Mouse (Mus musculus) kidney, adult 18-20 months (tissue): ENCODE data around the gene Trex1.
A peak's percentile ranks its signal among the peaks of the same experiment; 100 is the strongest.

Experiments
- DNase-seq: peaks from one replicate; pipeline ENCODE4 v3.0.0; 2021

Trex1 gene

DNA sequence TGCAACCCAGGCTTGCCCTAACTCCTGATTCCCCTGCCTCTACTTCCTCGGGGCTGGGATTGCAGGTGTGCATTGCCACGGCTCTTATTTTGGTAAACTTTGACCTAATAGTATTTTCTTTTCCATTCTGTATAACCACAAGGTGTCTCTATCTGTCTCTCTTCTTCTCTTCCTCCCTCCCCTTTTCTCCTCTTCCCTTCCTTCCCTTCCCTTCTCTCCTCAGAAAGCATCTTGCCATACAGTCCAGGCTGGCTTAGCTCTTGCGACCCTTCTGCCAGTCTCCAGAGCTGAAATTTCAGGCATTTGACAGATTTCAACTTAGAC lies 8.9 kb downstream of the Trex1 start:
- no peak for DNase-seq

DNA sequence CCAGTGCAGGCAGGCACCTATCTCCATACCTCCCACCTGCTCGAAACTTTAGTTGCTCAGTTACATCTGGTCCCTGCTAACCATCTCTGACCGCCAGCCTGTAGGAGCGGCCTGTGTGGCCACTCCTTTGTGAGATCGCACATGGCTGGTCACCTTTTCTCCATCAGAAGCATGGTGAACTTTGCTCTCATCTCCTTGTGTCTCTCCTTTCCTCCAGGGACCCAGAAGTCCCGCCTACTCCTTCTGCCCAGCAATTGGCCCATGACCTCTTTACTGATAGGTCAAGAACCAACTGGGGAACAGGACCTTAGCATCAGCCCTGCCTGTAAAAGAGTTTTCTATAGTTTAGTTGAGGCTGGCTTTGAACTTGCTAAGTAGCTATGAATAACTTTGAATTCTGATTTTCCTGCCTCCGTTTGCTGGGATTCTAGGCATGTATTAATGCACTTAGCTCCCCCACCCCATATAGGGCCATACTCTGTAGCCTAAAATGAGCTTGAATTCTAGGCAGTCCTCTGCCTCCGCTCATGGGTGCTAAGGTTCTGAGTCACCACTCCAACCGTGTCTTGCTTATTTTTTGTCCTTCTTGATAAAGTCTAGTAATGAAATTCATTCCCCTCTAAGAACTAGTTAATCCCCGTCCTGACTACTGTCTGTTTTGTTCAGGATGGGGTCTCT lies 9.4 kb downstream of the Trex1 start:
- DNase-seq, result no peak

DNA sequence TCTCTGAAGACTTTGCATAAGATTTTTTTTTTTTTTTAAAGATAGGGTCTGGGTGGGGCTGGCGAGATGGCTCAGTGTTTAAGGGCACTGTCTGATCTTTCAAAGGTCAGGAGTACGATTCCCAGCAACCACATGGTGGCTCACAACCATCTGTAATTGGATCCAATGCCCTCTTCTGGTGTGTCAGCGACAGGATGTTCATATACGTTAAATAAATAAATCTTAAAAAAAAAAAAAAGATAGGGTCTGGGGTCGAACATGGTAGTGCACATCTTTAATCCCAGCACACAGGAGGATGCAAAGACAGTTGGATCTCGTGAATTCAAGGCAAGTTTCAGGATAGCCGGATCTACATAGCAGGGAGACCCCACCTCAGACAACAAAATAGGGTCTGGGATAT lies 10.2 kb downstream of the Trex1 start:
- no peak for DNase-seq

DNA sequence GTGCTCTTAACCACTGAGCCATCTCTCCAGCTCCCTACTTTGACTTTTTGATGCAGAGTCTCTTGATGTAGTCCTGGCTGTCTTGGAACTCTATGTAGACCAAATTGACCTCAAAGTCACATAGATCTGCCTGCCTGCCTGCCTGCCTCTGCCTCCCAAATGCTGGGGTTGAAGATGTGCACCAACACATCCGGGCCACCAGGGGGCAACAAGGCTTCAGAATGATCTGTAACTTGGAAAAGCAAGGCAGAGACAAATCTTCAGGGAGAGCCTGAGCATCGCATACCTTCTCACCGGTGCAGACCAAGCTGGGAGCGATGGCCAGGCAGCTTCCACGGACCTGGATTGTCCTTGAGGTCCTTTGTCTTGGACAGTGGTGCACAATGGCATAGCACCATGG lies 13.2 kb downstream of the Trex1 start:
- peak; percentile 67 for DNase-seq

DNA sequence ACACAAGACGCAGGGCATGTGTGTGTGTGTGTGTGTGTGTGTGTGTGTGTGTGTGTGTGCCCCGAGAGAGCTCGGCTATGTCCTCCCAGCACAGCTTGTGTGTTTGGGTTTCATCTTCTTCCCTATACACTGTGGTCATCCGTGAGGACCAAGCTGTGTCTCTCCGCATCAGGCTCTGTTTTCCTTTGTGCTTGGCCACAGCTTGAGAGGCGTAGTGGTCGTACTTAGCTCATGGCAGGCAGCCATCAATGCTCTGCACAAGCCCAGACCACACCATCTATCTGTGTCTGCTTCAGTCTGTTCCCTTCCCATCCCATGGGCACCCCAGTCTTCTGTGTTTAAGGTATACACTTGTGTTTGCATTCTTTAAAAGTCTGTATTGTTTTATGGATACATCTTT lies 18.2 kb downstream of the Trex1 start:
- no peak for DNase-seq

DNA sequence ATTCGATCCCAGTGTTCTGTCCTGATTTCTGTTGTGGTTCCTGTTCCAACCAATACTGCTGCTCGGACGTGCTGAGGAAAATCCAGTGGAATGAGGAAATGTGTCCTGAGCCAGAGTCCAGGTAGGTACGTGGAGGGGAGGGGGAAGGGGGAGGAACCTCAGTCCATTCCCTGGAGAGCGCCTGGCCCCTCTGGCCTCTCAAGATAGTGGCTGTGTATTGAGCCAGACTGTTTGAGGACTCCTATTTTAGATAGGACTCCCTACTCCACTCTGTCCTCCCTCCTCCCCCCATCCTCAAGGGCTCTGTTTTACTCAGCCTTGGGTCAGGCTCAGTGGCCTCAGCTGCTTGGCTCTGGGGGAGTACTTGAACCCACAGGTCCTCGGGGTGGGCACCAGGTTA lies 18.6 kb downstream of the Trex1 start:
- peak; percentile 31 for DNase-seq

DNA sequence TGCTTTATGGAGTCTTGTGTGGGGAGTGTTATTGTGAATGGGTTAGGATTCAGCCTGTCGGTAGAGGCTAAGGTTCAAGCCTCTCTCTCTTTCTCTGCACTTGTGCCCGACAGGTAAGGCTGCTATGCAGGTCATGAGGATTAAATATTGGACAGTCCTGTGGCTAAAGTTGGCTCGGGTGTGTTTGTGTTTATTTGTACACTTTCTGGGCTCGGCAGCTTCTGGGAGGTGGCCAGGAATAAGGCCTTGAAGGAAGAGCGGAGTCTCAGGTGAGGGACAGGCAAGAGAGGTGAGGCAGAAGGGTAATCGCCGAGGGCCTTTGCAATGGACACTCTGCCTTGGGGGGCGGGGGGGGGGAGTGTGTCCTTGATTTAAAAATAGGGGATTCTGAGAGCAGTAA lies 19.3 kb downstream of the Trex1 start:
- DNase-seq, result peak; percentile 47

DNA sequence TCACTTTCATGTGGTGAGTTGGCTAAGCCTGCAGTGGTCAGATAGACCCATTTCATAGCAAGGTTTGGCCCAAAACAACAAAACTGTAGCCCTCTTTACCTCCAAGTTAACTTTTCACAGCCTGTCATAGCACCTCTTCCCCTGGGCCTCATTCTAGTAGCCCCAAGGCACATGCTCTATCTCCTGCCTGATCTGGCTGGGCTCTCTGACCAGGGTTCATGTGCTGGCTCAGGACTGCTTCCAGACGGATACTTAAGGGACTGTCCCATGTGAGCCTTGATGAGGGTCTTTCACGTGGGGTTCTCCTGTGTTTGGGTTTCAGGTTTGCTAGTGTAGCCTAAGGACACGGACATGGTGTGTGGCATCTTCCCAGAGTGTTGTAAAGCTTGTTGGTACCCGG lies 19.9 kb downstream of the Trex1 start:
- no peak for DNase-seq

DNA sequence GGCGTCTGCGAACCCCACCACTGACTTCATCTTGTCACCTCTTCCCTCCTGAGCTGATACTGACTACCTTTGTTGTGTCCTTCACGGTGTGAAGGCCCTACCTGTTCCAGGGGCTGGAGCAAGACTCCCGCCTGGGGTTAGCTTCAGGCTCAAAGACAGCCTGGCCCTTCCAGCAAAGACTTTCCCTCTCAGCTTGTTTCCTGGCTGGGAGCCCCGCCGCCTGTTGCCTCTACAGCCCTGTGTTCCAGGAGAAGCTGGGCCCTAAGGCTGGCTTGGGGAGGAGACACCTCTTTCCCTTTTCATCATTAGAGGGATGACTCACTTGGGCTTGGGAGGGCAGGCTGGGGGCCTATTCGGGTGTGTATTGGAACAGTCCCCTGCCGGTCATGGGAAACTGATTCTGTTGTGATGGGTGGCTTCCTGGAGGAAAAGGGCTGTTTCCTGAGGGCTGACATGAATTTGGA lies 20.6 kb downstream of the Trex1 start:
- peak; percentile 66 for DNase-seq

DNA sequence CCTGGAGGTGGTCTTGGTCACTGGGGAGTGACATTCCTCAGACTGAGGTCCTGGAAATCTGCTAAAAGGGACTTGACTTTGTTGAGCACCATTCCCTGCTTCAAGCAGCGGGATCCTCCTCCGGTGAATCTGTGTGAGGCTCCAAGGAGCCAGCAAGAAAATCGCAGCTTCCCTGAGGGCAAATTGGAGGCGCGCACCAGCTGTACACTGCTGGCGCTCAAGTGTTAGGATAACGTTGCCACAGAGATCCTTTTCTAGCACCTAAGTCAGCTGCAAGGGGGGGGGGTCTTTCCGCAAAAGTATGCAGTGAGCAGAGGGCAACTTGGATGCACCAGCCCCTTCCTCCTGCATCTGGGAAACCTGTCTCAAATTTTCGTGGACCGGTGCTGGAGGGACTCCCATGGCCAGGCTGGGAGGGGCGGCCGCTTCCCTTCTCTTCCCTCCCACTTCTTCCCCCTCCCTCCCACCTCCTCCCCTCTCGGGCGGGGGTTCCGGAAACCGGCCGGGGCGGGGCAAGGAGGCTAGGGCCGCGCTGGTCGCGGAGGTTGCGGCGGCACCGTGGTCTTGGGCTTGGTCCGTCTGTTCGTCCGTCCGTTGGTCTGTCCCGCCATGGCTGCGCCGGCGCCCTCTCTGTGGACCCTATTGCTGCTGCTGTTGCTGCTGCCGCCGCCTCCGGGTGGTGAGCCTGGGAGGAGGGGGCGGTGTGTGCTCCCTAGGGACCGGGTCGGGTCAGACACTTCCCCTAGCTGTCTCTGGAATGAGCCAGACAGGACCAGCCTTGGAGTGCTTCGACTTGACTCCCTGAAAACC lies 21.2 kb downstream of the Trex1 start, which contains the start of gene Shisa5:
Gene Shisa5 (plus strand): TSS at position 480 of the 810 bp plus-strand sequence.
- DNase-seq, result peak; percentile 87

DNA sequence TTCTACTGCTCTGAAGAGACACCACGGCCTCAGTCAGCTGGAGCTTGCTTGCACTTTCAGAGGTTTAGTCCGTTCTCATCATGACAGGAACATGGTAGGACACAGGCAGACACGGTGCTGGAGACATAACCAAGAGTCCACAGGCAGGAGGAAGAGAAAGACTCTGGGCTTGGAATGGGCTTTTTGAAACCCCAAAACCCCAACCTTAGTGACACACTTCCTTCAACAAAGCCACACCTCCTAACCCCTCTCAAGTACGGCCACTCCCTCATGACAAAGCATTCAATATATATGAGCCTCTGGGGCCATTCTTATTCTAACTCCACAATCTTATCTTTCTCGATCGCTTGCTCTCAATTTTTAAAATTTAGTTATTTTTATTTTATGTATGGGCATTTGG lies 27.1 kb downstream of the Trex1 start:
- no peak for DNase-seq

DNA sequence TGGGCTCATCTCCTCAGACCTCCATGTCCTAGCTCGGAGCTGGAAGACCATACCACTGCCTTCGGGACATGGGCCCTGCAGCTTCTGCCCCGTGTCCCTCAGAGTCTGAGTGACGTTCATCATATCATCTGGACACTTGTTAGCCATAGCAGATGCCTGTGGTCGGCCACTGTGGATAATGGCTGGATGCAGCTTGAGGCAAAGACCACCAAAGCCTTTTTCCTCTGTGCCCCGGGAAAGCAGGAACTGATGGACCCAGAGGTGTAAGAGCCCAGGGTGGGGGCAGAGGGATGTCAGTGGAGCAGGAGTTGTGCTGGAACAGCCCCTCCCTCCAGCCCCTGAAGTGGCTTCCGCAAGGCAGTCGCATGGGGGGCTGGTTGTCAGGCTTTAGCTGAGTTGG lies 27.8 kb downstream of the Trex1 start:
- DNase-seq, result no peak

DNA sequence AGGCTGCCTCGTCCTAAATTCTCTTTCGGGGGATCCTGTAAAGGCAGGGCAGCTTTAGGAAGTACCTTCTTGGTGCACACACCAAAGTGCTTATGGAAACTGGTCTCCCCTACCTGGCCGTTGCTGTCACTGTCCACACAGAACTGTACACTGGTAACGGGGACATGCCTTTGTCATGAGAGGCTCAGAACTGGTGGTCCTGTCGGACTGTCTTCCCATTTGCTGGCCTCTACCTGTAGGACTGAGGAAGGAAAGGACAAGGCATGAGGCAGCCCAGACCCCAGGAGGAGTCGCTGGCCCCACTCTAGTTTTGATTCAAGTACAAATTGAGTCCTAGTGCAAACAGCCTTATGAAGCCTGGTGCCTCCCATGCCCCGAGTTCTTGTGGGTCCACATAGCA lies 28.5 kb downstream of the Trex1 start:
- no peak for DNase-seq

DNA sequence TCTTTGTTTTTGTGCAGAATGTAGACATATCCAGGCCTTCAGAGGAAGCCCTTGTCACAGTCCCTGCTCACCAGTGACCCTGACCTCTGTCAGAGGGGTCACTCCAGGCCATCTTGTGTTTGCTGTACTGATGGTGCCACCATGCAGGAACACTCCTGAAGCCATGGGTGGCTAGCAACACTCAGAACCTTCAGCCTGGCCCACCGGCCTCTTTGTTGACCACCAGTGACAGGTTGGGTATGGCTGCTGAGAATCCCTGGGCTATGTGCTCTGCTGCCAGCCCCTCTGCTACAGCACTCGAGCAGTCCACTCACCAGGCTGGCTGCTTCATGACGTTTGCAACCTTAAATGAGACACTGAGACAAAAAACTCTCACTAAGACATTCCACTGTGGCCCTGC lies 29.2 kb downstream of the Trex1 start:
- DNase-seq, result no peak

DNA sequence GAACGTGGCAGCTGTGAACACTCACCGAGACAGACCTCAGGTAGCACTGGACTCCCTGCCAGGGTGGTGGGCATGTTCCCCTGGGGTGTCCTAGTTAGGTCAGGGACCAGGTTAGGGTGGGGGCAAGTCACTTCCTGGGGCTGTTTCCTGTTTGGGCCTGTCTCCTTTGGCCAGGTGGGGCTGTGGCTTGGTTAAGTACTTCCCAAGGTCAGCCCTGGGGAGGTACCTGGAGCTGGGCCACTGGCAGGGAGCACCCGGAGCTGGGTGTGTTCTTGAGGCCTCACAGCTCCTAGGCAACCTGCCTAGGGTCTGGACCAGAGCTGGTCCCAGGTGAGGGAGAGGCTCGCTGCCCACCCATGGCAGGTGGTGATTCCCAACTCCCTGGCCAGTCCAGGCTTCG lies 30.6 kb downstream of the Trex1 start:
- no peak for DNase-seq

DNA sequence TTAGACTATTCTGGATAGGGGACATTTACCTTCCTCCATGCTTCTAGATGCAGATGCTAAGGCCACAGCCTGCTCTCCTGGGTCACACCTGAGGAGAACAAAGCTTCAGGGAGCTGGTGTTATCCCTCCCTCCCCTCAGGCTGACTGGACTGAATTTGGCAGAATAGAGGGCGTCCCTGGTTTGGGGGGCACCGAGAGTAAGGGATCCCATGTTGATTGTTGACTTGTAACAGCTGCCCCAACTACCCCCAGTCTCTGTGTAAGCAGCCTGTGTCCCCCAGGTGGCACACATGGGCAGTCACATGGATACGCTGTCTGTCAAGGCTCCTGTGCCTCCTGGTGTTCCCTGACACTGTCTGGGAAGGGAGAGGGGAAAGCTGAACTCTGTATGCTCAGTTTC lies 31.1 kb downstream of the Trex1 start:
- no peak for DNase-seq

DNA sequence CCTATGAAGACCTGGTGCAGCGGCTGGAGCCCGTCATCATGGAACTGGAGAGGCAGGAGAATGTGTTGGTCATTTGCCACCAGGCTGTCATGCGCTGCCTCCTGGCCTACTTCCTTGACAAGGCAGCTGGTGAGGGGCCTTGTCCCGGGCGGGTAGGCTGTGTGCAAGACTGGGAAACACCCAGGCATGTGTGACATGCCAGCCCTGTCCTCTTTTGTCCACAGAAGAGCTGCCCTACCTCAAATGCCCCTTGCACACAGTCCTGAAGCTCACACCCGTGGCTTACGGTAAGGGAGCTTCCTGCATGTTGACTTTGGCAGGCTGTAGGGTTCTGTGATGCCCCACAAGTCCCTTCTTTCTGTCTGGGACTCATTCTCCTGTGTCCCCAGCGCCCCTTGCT lies 32.0 kb downstream of the Trex1 start:
- no peak for DNase-seq

DNA sequence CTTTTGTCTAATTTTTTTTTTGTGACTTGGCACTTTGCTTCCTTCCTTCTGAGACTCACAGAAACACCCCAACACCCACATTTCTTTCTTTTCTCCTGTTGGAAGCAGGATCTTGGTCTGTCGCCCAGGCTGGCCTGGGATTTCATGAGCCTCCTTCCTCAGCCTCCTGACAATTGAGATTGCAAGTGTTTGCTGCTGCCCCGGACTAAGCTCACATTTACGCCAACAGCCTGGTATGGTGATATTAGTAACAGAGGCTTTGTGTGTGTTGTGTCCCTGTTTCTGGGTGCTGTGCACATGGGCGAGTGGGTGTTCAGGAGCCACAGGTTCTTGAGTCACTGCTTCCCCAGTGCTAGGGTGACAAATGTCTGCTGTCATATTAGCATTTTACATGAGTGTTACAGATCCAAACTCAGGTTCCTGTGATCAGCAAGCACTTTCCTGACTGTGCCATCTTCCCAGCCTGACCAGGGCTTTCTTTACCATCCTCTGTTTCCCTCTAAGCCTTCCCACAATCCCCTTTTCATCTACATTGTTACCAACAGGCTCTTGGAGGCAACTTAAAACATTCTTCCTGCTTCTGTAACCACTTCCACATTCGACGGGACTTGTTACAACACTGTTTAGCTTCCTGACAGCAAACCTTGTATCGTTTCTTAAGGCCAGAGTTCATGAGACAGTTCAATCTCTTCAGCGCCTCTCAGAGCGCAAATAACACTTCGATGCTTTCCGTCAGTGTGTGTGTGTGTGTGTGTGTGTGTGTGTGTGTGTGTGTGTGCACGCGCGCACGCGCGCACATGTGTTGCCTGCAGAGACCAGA lies 36.5 kb downstream of the Trex1 start:
- DNase-seq, result no peak

DNA sequence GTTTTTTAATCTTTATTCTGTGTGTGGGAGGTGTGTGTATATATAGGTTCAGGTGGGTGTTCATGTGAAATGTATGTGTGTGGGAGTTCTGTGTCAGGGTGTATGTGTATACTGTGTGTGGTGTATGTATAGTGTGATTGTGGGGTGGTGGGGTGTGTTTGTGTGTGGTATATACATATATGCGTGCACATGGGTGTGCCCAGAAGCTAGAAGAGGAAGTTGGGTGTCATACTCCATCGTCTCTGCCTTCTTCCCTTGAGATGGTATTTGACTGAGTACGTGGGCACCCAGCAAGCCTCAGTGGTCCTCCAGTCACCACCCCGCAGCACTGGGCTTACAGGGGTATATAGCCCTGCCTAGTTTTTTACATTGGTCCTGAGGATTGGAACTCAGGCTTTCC lies 38.1 kb downstream of the Trex1 start:
- DNase-seq, result no peak

DNA sequence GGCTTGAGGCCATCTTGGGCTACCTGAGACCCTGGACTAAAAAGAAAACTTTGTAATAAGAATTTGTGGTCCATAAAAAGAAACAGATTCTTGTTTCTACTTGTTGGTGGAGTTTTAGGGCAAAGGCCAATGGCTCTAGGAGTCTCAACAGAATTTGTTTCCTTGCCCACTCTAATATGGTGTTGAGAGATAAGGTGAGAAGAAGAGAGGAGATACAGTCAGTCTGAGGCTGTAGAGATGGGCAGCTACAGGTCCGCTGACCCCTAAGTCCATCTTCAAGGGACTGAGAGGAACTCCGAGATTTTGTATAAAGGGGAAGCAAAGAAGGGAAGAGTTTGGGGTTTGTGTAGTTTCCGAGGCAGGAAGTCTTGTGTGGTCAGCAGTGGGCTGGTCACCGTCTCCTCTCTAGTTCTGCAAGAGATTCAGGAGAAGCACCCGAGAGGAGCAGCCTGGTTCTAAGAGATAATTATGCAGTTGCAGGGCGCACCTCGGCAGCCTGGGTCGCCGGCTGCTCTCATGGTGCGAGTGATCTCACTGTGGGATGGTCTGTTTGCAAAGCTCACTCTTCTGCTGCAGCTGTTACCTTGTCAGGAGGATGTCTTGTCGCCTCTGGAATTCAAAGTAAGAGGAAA lies 42.4 kb downstream of the Trex1 start:
- DNase-seq, result no peak

DNA sequence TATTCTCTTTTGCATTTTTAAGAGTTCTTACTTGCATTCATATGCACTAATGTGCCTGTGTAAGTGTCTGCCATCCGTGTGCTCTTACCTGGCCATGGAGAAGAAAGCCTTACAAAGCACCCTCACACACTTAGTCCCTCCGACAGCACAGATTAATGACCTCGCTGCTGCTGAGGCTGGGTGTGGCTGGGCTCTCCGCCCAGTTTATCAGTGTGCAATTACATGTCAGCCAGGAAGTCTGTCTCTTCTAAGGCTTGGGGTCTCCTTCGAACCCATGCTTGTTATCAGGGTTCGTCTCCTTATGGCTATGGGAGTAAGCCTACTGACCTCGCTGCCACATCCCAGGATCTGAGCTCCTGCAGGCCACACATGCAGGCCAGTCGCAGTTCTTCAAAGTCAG lies 44.1 kb downstream of the Trex1 start:
- DNase-seq, result no peak

DNA sequence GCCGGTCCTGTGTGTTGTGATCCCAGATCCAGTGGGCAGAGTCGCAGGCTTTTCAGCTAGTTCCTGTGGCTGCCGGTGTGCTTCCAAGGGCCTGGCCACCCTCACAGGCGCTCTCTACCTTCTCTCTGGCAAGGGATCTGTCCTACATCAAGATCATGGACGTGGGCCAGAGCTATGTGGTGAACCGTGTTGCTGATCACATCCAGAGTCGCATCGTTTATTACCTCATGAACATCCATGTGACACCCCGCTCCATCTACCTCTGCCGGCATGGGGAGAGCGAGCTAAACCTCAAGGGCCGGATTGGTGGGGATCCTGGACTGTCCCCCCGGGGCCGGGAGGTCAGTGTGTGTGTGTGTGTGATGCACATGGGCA lies 49.2 kb downstream of the Trex1 start:
- no peak for DNase-seq

DNA sequence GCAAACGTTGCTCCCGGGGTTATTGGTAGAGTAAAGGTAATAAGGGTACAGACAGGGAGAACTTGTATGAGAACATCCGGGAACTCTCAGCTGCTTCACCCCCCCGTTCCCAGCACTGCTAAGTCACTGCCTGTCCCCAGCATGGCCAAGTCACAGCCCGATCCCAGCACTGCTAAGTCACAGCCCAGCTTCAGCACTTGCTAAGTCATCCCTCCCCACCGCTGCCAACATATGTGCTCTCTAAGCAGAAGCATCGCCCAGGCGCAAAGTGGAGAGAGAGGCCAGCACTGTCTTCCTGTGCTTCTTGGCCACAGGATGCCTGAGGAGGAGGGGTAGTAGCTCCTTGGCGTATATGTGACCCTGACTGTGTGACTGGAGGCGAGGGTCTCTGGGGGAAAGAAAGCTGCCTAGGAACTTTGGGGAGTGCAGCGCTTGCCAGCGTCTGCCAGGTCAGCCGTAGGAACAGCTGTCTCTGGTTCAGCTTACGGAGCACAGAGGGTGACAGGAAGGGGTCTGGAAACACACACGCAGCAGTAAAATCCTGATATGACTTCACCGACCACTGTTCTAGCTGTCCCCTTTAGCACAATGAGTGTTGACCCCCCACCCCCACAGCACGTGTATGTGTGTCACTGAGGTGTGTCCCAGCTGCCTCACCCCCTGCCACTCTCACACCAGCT lies 49.8 kb downstream of the Trex1 start:
- DNase-seq, result no peak
